Mouse (Mus musculus) gastrocnemius, postnatal 4 days (tissue): Measurements from ENCODE around the gene Rnf2. TPM values are rescaled to one million over a fixed set of nuclear protein-coding genes. Genes with fewer than 3 reads are reported as not detected.

Experiments used
- DNase-seq, 2 experiments: peaks; one replicate each; pipeline ENCODE4 v3.0.0; 2021 to 2022; ENCODE audit warnings: low spot score in 2 of 2, mixed read lengths in 2 of 2
- long read RNA-seq, 2 experiments: library from polyadenylated mRNA; stranded (forward); transcript quantifications; one replicate each; pipeline ENCODE4 v2.0.0; 2021
- total RNA-seq, 2 experiments: library from RNA; stranded (reverse); gene quantifications; 2 replicates each; pipeline ENCODE4 v1.2.3; 2021

The Rnf2 gene
- total RNA-seq: 10 to 100 TPM; 31.8 to 37.4 TPM
- long read RNA-seq, experiment 1, transcript Rnf2-201 (7 exons, 3,160 nt): major isoform, 36 of 38 reads
- long read RNA-seq, experiment 1, partial matches to known transcripts: 0 of 38 reads
- long read RNA-seq, experiment 1, other reads (novel, unspliced or antisense): 2 of 38 reads
- long read RNA-seq, experiment 2, transcript Rnf2-201 (7 exons, 3,160 nt): major isoform, 36 of 43 reads
- long read RNA-seq, experiment 2, partial matches to known transcripts: 2 of 43 reads
- long read RNA-seq, experiment 2, other reads (novel, unspliced or antisense): 5 of 43 reads

DNA sequence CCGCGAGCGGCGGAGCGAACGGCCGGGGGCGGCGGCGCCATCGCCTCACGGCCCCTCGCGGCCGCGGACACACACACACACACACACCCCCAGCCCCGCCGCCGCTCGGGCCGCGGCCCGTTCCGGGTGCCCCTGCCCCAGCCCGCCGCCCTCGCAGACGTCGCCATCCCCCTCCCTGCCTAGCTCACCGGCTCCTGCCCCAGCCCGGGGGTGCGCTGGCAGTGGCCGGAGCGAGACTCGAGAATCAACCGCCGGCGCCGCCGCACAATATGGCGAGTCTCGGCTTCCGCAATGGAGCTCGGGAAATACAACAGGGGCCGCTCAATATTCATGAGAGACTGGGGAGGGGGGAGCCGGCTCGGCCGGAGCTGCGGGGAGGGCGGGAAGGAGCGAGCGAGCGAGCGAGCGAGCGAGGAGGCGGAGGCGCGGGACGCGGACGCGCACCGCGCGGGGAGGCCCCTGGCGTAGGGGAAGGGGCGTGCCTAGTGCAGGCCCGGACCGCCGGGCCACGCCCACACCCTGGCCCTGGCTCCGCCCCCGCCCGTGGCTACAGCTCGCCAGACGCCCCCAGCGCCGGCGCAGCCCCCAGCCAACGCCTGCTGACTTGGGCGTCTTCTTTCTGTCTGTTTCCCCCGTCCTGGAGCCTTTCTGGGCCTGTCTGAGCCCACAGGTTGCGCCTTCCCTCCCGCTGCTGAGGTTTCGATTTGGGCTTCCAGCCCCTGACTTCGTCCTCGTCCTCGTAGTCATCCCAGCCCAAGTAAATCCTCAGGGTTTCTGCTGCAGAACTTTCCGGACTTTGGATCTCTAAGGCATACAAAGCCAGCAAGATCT, at the start of gene Rnf2:
TSS of gene Rnf2 (minus strand) at position 425 of the 831 bp plus-strand sequence.
- DNase-seq: peak; percentile 91 to 96

GRCm38 (mm10) chr1:151549794-151550193, 49.0 kb upstream of the Rnf2 start:
- no peak for DNase-seq

DNA sequence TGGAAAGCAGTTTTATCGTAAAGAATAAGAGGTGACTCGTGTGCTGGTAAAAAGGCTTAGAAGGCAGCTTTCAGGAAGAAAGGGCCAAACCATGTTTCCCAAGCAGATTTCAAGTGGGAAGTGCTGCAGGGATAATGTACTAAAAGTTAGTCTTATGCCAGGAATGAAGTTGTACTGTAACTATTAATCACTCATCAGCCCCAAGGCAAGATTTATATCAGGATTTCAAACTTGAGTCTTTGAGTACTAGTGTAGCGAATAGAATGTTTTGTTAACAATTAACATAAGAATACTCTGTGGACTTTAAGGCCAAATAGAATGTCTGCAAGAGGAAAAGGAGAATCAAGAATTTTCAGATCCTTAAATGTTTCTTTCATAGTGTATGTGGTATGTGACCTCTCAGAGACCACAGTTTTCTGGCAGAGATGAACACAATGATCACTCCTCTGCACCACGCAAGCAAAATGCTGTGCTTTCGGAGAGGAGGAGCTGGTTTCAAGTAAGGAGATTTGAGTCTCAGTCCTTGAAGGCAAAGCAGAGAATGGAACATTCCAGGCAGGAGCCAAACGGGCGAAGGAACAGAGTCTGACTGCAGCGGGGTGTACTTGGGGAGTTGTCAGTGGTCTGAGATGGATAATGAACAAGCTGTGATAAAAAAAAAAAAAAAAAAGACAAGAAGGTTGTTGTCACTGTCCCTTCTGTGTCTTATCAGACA, 48.3 kb upstream of the Rnf2 start:
- DNase-seq: peak in 1 of 2 experiments; percentile 35

DNA sequence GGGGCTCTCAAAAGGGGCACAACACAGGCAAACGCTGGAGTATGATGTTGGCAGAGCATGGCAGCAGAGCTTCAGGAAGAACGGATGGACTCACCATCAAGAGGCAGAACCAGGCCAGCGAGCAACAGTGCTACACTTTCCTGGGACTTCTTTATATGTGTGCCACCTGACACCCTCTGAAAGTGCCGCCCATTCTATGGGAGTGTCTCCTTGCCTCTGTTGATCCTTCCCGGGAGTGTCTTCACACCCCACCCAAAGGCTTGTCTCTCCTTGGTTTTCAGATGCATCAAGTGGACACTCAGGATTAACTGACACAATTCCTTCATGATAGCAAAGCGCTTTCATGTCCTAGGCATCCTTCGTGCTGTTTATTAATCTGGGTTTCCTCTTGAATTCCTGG, 44.8 kb upstream of the Rnf2 start:
- no peak for DNase-seq

DNA sequence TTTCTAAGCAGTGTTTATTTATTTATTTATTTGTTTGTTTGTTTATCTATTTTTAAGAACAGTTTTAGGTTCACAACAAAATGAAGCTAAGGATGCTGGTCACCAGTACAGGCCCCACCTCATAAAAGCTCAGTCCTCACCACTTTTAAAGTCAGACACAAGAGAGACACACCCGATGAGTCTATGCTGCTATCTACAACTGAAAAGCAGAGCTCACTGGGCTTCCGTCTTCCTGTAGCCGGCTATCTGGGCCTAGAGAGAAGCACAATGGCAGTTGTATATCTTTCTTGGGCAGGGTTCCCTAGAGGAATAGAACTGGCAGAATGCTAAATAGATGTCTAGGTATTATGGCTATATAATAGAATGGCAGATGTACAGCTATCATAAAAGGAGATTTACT, 43.8 kb upstream of the Rnf2 start:
- no peak for DNase-seq

DNA sequence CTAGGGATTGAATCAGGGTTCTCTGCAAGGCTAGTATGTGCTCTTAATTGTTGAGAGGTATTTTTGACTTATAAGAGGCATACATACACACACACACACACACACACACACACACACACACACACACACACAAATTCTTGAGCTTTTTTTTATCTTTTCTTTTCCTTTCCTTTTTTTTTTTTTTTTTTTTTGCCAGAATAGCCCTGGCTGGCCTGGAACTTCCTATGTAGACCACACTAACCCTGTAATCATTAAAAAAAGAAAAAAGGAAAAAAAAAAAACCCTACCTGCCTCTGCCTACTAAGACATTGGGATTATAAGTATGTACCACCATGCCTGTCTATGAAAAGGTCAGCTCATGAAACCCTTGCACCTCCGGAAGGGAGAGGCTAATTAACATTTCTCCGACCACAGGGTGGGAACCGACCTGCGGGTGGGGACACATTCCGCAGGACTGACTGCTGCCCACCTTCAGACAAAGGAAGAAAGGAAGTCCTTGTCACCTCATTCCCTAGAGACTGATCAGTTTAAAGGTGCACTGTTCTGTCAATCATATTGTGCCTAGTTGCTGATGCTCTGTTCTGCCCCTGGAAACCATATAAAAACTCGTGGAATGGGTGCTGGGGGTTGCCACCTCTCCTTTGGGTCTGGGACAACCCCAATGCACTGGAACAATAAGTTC, 43.2 kb upstream of the Rnf2 start:
- DNase-seq: no peak

GRCm38 (mm10) chr1:151526701-151527100, 25.9 kb upstream of the Rnf2 start:
- DNase-seq: no peak

DNA sequence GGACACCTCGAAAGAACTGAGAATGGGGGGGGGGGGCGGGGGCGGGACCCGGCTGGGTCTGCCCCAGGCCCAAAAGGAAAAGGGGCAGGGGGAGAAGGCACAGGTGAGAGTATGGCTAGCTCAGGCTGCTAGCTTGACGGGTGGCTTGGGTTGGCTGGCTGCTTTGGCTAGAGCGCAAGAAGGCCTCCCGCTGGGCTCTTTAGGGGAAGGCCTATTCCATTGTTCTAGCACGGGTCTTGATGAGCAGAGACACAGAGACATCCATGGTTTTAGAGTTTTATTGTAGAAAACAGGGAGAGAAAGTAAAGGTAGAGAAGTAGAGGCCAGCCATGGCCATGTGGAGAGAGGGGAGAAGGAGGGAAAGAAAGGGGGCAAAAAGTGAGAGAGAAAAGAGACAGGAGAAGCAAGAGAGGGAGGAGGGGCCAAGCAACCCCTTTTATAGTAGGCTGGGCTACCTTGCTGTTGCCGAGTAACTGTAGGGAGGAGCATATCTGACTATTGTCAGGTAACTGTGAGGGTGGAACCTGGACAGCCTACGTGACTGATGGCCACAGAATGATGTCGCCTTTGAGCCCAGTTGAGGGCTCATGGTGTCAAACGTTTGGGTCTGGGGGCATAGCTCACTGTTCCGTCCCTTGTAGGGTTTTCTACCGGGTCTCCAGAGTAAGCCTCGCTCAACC, 17.0 kb upstream of the Rnf2 start:
- no peak for DNase-seq

DNA sequence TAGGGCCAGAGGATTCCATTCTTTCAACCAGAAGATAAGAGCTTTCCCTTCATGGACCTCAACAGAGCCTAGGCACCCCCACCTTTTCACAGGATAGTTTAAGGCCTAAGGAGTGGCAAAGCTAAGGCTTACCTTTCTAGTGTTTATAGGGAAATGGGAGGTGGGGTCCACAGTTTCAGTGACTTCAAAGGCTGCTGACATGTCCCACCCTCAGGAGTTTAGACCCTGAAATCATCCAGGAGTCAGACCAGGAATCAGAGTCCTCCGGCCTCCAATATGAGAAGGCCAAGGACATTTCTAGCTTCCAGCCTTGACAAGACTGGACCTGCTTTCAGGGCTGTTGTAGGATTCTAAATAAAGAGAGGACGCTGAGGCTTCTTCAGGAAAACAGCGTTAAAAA, 16.1 kb upstream of the Rnf2 start:
- no peak for DNase-seq

- DNase-seq: no peak
Measured at GRCm38 (mm10) chr1:151515733-151516132, 15.0 kb upstream of the Rnf2 start.

DNA sequence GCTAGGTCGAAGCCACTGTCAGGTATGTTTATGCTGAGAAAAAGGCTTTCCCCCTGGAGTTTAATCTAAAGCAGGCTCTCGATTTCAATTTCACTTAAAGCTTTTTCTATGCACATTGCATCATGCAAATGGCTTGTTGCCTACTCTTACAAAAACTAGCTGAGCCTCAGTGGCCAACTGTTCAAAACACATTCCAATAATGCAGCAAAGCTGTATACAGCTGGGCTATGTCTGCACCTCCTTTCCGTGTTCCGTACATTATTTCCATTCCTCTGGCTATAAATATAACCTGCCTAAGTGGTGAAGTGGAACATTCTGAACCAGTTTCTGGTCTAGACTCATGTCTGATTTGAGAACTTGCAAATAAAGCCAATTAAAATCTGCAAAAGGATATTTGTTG, 13.4 kb upstream of the Rnf2 start:
- DNase-seq: no peak

GRCm38 (mm10) chr1:151510811-151511210, 10.1 kb upstream of the Rnf2 start:
- no peak for DNase-seq

DNA sequence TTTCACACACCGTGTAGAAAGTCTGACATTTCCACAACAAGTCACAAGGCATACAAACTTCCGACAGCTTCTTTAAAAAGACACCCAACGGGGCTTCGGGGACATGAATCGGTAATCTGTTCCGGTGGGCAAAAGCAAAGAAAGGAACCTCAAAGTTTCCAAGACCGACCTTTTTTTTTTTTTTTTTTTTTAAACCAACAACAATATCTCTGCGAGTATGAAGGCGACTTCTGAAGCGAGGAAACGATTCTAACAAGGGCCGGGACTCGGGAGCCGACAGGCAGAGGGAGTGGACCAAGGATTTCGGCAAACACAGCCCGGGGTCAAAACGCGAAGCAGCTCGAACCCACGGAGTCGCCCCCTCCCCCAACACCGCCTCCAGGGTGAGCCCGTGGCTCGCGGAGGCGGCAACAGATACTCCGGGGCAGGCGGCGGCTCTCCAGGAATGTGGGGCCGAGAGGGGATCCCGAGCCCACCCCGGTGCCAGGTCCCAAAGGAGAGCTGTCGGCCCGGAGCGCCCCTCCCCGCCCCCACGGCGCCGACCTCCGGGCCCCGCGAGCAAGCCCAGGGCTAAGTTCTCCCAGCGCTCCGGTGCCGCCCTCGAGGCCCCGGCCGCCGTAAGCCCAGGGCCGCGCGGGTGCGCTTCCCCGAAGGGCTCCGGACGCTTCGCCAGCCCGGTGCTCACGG, 797 bp downstream of the Rnf2 start:
- DNase-seq: peak; percentile 35 to 57

DNA sequence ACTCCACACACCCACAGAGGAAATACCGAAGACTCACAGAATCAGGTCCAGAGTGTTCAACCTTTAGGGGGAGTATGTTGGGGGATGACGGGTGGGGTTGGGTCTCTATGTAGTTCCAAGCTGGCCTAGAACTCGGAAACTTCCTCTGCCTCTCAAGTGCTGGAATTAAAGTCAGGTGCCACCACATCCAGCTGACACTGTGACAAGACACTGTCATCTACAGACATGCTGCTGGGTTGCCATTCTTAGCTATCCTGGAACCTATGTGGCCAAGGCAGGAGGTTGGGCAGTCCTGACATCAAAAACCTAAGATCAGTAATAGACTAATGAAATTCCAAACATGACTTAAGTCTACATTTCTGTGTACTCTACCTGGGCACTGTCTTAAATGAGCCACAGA, 2.4 kb downstream of the Rnf2 start:
- no peak for DNase-seq

GRCm38 (mm10) chr1:151497942-151498341, 2.8 kb downstream of the Rnf2 start:
- DNase-seq: no peak

GRCm38 (mm10) chr1:151497028-151497427, 3.7 kb downstream of the Rnf2 start:
- peak in 1 of 2 experiments; percentile 44 for DNase-seq

GRCm38 (mm10) chr1:151495635-151496285, 5.0 kb downstream of the Rnf2 start:
- no peak for DNase-seq

GRCm38 (mm10) chr1:151494711-151495110, 6.0 kb downstream of the Rnf2 start:
- DNase-seq: no peak

DNA sequence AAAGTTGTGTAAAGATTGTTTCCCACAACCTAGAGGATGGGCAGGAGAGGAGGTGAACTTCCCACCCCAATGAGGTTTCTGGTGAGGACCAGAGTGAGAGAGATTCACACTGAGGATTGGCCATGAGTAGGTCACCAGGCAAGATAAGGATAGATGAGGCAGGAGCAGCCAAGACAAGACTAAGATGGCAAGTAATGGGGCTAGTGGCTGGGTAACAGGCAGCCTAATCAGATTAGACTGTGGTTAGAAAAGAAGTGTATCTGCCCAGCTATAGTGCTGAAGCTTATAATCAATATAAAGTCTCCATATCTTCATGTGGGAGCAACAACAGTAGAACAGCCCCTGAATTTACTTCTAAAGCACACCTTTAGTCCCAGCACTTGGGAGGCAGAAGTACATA, 6.9 kb downstream of the Rnf2 start:
- DNase-seq: no peak

- DNase-seq: no peak
Measured at GRCm38 (mm10) chr1:151492419-151492818, 8.3 kb downstream of the Rnf2 start.
